Mouse (Mus musculus) bone marrow, adult 2 months (tissue): Measurements from ENCODE around the gene Fam114a1. TPM values are rescaled to one million over a fixed set of nuclear protein-coding genes. Genes with fewer than 3 reads are reported as not detected.

Experiments
- H3K27ac ChIP-seq: fragments of 200-500 bp; 2 replicates; pipeline ENCODE4 v1.5.1; 2012; ENCODE audit warnings: low read depth, mild to moderate bottlenecking, control low read depth, inconsistent platforms, low read length; ENCODE audit not compliant: control insufficient read depth, poor library complexity, insufficient read depth
- H3K4me1 ChIP-seq: fragments of 200-500 bp; 2 replicates; pipeline ENCODE4 v1.6.1; 2011; ENCODE audit warnings: low read length; ENCODE audit not compliant: control insufficient read depth, insufficient read depth
- H3K4me3 ChIP-seq: fragments of 200-500 bp; replicated peaks from 2 replicates; pipeline ENCODE3; 2011; ENCODE audit warnings: mild to moderate bottlenecking, low read depth, low read length, control low read depth; ENCODE audit not compliant: control insufficient read depth
- CTCF ChIP-seq: fragments of 200-500 bp; IDR thresholded peaks from 2 replicates; pipeline ENCODE4 v1.5.1; 2011; ENCODE audit warnings: low read length, control low read depth; ENCODE audit not compliant: control insufficient read depth, insufficient read depth
- POLR2A ChIP-seq: fragments of 200-500 bp; IDR thresholded peaks from 2 replicates; pipeline ENCODE4 v1.6.1; 2011; ENCODE audit warnings: low read depth, mild to moderate bottlenecking, control low read depth, low read length, borderline replicate concordance; ENCODE audit not compliant: control insufficient read depth
- WGBS: fragments of 180-500 bp; shearing (Covaris S2); methylation state at CpG from one replicate; pipeline ENCODE4 v1.1.7; 2018; 5-methylcytosine and 5-hydroxymethylcytosine counted together
- polyA plus RNA-seq: library from polyadenylated mRNA; stranded (reverse); fragments of >200 nt; gene quantifications from 2 replicates; pipeline ENCODE4 v1.2.4, GENCODE M21; 2011; ENCODE audit warnings: low replicate concordance; ENCODE audit not compliant: missing spikeins, insufficient read depth, insufficient read length

The Fam114a1 gene
- polyA plus RNA-seq, 1 experiment: 9.4 TPM

- peak overlapping the region; percentile 7; the same call in 1 of the 2 replicates for H3K27ac ChIP-seq
- no peak for TF ChIP-seq POLR2A
- TF ChIP-seq CTCF: no peak
- peaks cover 4% of the 10 kb centered on the region; the same call in 1 of the 2 replicates for H3K4me1 ChIP-seq
- no peak overlapping the region for H3K4me3 ChIP-seq
- 72% methylated on average over 11 of the region's 11 CpGs for WGBS
Observed at GRCm38 (mm10) chr5:65038811-65039571, 69.1 kb downstream of the Fam114a1 start.

- 61% methylated on average over 5 of the region's 5 CpGs for WGBS
- Histone ChIP-seq H3K4me3 (no peak overlapping the region), H3K27ac (no peak overlapping the region), H3K4me1 (peaks cover 4% of the 10 kb centered on the region; the same call in 1 of the 2 replicates)
- TF ChIP-seq CTCF (peak; percentile 58), POLR2A (no peak)
Observed at GRCm38 (mm10) chr5:65040463-65040862, 70.6 kb downstream of the Fam114a1 start.

- Histone ChIP-seq H3K4me1 (peaks cover 4% of the 10 kb centered on the region; the same call in 1 of the 2 replicates), H3K4me3 (no peak overlapping the region), H3K27ac (no peak overlapping the region)
- 78% methylated on average over 11 of the region's 11 CpGs for WGBS
- TF ChIP-seq CTCF (no peak), POLR2A (no peak)
Observed at GRCm38 (mm10) chr5:65043407-65043895, 73.6 kb downstream of the Fam114a1 start.

- WGBS: 83% methylated on average over 6 of the region's 6 CpGs
- no peak for TF ChIP-seq CTCF
- TF ChIP-seq POLR2A: no peak
Observed at GRCm38 (mm10) chr5:65045642-65046370, 75.9 kb downstream of the Fam114a1 start.

GRCm38 (mm10) chr5:65046442-65047284 is 76.8 kb downstream of the Fam114a1 start:
- Histone ChIP-seq H3K27ac (no peak overlapping the region), H3K4me3 (no peak overlapping the region), H3K4me1 (no peaks in the 10 kb centered on the region)
- 75% methylated on average over 12 of the region's 12 CpGs for WGBS
- no peak for TF ChIP-seq POLR2A
- TF ChIP-seq CTCF: no peak

More at GRCm38 (mm10) chr5:65045642-65046370, 75.9 kb downstream of the Fam114a1 start:
- no peaks in the 10 kb centered on the region for H3K4me1 ChIP-seq
- H3K4me3 ChIP-seq: no peak overlapping the region
- no peak overlapping the region for H3K27ac ChIP-seq

GRCm38 (mm10) chr5:65047285-65047855 is 77.5 kb downstream of the Fam114a1 start:
- H3K27ac ChIP-seq: no peak overlapping the region
- 86% methylated on average over 12 of the region's 12 CpGs for WGBS
- H3K4me1 ChIP-seq: no peaks in the 10 kb centered on the region
- no peak overlapping the region for H3K4me3 ChIP-seq
- TF ChIP-seq POLR2A (no peak), CTCF (no peak)

- 81% methylated on average over 5 of the region's 5 CpGs for WGBS
- Histone ChIP-seq H3K4me3 (no peak overlapping the region), H3K27ac (no peak overlapping the region), H3K4me1 (no peaks in the 10 kb centered on the region)
- no peak for TF ChIP-seq CTCF
- no peak for TF ChIP-seq POLR2A
Observed at GRCm38 (mm10) chr5:65049880-65050279, 80.0 kb downstream of the Fam114a1 start.
